Mouse (Mus musculus) Patski (cell line): ENCODE measurements around the gene Cxcr5. TPM values are rescaled to one million over a fixed set of nuclear protein-coding genes. Genes with fewer than 3 reads are reported as not detected.

ENCODE experiments used
- ATAC-seq: fragments of 100-300 bp; one replicate; pipeline ENCODE4 v1.8.0; 2021
- CTCF ChIA-PET: fragments of 350-600 bp; sonication (Branson Sonifier 250); formaldehyde crosslinking; loops from one replicate; lab custom pipeline; 2022; ENCODE audit warnings: inconsistent platforms; lab: Charles Lee
- POLR2A ChIA-PET: fragments of 350-600 bp; sonication (Branson Sonifier 250); formaldehyde crosslinking; loops from one replicate; lab custom pipeline; 2022; ENCODE audit warnings: antibody characterized with exemption, inconsistent platforms; lab: Charles Lee
- DNase-seq: peaks from one replicate; pipeline ENCODE4 v3.0.0-alpha.2; 2011; ENCODE audit warnings: low read depth, low spot score
- H3K27me3 ChIP-seq: fragments of 371-371 bp; one replicate; pipeline ENCODE4 v1.5.1; 2021
- CTCF ChIP-seq: fragments of 100-300 bp; IDR thresholded peaks from one replicate; pipeline ENCODE4 v1.5.1; 2021
- in situ Hi-C: fragments of 300-500 bp; cut with MboI; formaldehyde crosslinking; loops from 3 replicates; pipeline ENCODE4 v1.11.1; 2018; ENCODE audit warnings: low pct_unique_long_range_greater_than_20kb, mixed read lengths
- polyA plus RNA-seq: library from polyadenylated mRNA; unstranded; gene quantifications from one replicate; pipeline ENCODE4 v1.2.3, GENCODE M21; 2021

Cxcr5 gene
- polyA plus RNA-seq, 1 experiment from 2014 or later, result not detected

GRCm38 (mm10) chr9:44570939-44571382 lies 9.3 kb upstream of the Cxcr5 start:
- in situ Hi-C loops, result no loop called here
- ChIA-PET POLR2A (no interaction called here), CTCF (no interaction called here)
- DNase-seq (no peak), ATAC-seq (no peak)
- no peaks in the 10 kb centered on the region for H3K27me3 ChIP-seq
- TF ChIP-seq CTCF, result no peak

DNA sequence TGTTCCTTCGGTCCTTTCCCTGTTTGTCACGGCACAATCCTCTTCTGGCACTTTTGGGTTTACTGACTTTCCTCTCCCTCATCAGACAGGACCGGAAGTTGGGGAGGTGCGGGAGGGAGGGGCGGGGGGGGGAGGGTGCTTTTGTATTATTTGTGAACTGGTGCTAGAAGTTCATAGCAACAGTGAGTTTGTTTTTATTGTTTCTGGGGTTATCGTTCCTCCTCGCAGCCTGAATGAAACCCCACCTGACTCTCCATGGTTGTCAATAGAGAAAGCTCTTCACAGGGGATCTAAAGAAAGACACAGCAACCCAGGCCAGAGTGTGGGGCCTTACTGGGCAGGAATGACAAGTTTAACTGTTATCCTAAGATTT lies 6.4 kb upstream of the Cxcr5 start:
- TF ChIP-seq CTCF, result no peak
- CTCF ChIA-PET, result interaction anchor here (1.1 to 1.7 kb wide), 3 partner anchors 9 to 115 kb away, joined by 3 to 5 read pairs (median 4); no protein-coding TSS in a partner anchor
- POLR2A ChIA-PET, result no interaction called here
- ATAC-seq, result no peak
- no peaks in the 10 kb centered on the region for H3K27me3 ChIP-seq
- no peak for DNase-seq
- in situ Hi-C loops, result no loop called here

- DNase-seq, result no peak
- CTCF ChIA-PET, result interaction anchor here (1.1 to 1.7 kb wide), 3 partner anchors 9 to 114 kb away, joined by 3 to 5 read pairs (median 4); no protein-coding TSS in a partner anchor
- no peaks in the 10 kb centered on the region for H3K27me3 ChIP-seq
- no peak for ATAC-seq
- TF ChIP-seq CTCF, result no peak
- POLR2A ChIA-PET, result interaction anchor here (1.0 kb wide), 1 partner anchor 37 kb away, joined by 3 read pairs; the partner anchor contains the start of gene Ddx6
- in situ Hi-C loops, result no loop called here
Measured at GRCm38 (mm10) chr9:44567338-44568082, 5.8 kb upstream of the Cxcr5 start.

GRCm38 (mm10) chr9:44565367-44565766 lies 3.7 kb upstream of the Cxcr5 start:
- H3K27me3 ChIP-seq, result no peaks in the 10 kb centered on the region
- CTCF ChIA-PET, result interaction anchor here (0.7 kb wide), 1 partner anchor 12 kb away, joined by 3 read pairs; no protein-coding TSS in a partner anchor
- no peak for TF ChIP-seq CTCF
- in situ Hi-C loops, result no loop called here
- no peak for ATAC-seq
- POLR2A ChIA-PET, result interaction anchor here (0.7 to 1.5 kb wide), 2 partner anchors 38 to 87 kb away, joined by 3 to 6 read pairs; no protein-coding TSS in a partner anchor
- DNase-seq, result no peak

DNA sequence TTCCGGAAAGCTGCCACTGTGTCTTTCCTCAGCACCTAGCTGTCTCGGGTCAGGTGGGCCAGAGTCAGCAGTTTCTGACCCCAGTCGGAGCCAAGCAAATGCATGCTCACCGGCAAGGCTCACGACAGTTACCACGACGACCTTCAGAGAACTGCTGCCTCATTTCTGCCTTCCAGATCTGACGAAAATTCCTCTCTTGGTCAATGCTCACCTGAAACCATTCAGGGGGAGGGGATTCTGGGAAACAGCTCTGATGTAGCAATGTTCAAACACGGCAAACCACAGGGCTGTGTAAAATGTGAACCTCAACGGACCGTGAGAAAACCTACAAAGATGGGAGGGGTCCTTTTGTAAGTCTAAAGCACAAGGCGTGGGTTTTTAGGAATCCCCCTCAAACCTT lies 1.3 kb upstream of the Cxcr5 start:
- H3K27me3 ChIP-seq, result no peaks in the 10 kb centered on the region
- no peak for DNase-seq
- in situ Hi-C loops, result no loop called here
- ChIA-PET POLR2A (no interaction called here), CTCF (no interaction called here)
- TF ChIP-seq CTCF, result no peak
- no peak for ATAC-seq

DNA sequence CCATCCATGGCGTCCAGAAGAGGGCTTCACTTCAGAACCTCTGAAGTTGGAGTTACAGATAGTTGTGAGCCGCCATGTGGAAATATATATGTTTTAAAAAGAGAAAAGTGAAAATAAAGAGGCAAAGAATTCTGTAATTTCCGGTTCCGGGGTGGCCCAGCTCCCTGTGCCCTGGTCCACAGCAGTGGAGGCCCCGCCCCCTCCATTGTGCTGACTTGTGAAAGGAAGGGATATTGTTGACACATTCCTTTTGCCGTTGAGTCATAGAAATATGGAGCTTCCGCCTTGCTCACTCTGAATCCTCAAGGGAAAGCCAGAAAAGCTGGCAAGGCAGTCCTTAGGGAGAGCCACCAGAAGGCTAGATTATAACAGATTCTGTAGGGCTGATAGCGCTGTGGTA lies 9.5 kb downstream of the Cxcr5 start:
- ATAC-seq (peak; percentile 26), DNase-seq (no peak)
- TF ChIP-seq CTCF, result no peak
- in situ Hi-C loops, result no loop called here
- POLR2A ChIA-PET, result no interaction called here
- CTCF ChIA-PET, result no interaction called here
- H3K27me3 ChIP-seq, result peaks cover 5% of the 10 kb centered on the region

DNA sequence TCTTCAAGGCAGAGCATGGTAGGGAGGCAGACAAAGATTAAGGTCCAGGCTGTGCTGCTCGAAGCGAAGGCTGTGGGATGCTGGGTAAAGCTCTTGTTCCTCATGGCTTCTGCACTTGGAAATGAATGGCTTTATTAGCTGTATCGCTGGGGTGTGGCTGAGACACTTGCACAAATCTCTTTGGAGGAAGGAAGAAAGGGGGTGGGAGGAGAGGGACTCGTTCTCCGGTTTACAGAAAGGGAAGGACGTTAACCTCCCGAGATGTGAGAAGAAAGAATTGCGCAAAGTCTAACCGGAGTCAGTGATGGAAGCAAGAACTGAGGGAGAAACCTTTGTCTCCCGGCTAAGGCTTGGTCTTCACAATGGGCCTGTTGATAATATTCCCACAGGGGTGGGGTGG lies 10.5 kb downstream of the Cxcr5 start:
- ChIA-PET POLR2A (no interaction called here), CTCF (no interaction called here)
- ATAC-seq (no peak), DNase-seq (no peak)
- in situ Hi-C loops, result no loop called here
- no peak for TF ChIP-seq CTCF
- H3K27me3 ChIP-seq, result no peaks in the 10 kb centered on the region

DNA sequence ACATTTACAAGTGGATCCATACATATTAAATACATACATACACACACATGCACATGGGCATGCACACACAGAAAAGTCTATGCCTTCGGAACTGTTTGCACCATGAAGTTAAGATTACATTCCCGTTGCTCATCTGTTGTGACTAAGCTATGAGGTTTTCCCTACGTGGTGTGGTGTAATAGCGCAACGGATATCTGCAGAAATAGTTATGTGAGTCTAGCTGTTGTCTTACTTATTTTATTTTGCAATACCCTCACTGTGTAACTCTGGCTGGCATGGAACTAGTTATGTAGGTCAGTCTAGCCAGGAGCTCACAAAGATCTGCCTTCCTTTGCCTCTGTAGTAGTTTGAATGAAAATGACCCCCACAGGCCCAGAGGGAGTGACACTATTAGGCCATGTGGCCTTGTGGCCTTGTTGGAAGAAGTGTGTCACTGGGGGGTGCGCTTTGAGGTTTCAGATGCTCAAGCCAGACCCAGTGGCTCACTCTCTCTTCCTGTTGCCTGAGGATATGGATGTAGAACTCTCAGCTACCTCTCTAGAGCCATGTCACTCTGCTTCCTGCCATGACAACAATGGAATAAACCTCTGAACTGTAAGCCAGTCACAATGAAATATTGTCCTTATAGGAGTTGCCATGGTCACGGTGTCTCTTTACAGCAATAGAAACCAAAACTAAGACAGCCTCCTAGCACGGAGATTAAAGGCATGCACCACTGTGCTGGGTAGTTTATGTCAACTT lies 13.1 kb downstream of the Cxcr5 start:
- ChIA-PET CTCF (no interaction called here), POLR2A (interaction anchor here (1.5 kb wide), 1 partner anchor 37 kb away, joined by 3 read pairs; no protein-coding TSS in a partner anchor)
- no peak for ATAC-seq
- no peaks in the 10 kb centered on the region for H3K27me3 ChIP-seq
- DNase-seq, result no peak
- TF ChIP-seq CTCF, result no peak
- in situ Hi-C loops, result no loop called here

DNA sequence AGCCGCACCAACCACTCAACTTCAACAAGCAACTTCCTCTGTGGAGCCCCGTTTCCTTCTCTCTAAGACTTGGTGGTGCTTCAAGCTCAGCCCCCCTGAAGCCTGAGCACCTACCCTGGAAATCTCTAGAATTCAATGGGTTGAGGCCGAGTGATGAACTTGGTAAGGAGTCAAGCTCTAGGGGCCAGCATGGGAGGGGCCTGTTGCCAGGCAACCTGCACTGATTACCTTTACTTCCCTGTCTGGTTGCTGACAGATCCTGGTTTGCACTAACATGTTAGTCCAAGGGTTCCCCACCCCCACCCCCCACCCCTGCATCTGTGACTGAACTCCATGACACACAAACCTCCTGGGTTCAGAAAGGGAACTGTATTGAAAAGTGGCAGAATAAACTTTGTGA lies 16.7 kb downstream of the Cxcr5 start:
- in situ Hi-C loops, result no loop called here
- ATAC-seq (no peak), DNase-seq (no peak)
- no peak for TF ChIP-seq CTCF
- ChIA-PET POLR2A (interaction anchor here (0.6 kb wide), 1 partner anchor 8 kb away, joined by 4 read pairs; no protein-coding TSS in a partner anchor), CTCF (no interaction called here)
- H3K27me3 ChIP-seq, result peaks cover 3% of the 10 kb centered on the region

GRCm38 (mm10) chr9:44542364-44542763 lies 19.3 kb downstream of the Cxcr5 start:
- ChIA-PET POLR2A (no interaction called here), CTCF (no interaction called here)
- in situ Hi-C loops, result no loop called here
- no peak for TF ChIP-seq CTCF
- H3K27me3 ChIP-seq, result peaks cover 3% of the 10 kb centered on the region
- DNase-seq (no peak), ATAC-seq (no peak)

DNA sequence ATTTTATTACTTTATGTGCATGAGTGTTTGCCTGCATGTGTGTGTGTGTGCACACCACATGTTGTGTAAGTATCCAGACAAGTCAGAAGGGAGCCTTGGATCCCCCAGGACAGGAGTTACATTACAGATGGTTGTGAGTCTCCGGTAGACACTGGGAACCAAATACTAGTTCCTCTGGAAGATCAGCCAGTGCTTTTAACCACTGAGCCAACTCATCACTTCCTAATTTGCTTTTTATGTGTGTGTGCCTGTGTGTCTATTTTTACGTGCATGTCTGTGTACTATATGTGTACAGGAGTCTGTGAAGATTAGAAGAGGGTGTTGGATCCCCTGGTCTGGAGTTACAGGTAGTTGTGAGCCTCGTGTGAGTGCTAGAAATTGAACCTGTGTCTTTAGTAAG lies 21.0 kb downstream of the Cxcr5 start:
- ChIA-PET POLR2A (no interaction called here), CTCF (interaction anchor here (1.4 kb wide), 1 partner anchor 107 kb away, joined by 3 read pairs; no protein-coding TSS in a partner anchor)
- in situ Hi-C loops, result no loop called here
- no peak for DNase-seq
- peaks cover 7% of the 10 kb centered on the region for H3K27me3 ChIP-seq
- ATAC-seq, result no peak
- no peak for TF ChIP-seq CTCF
